Mouse (Mus musculus) cerebellum, adult 2 months (tissue): ENCODE results near the gene Elovl2.

Experiments used
- CTCF ChIP-seq: fragments of 200-500 bp; IDR thresholded peaks from 2 replicates; pipeline ENCODE4 v1.5.1; 2011; ENCODE audit warnings: low read depth, mild to moderate bottlenecking, control low read depth, low read length, moderate library complexity, borderline replicate concordance; ENCODE audit not compliant: insufficient read depth
- POLR2A ChIP-seq: fragments of 200-500 bp; IDR thresholded peaks from 2 replicates; pipeline ENCODE4 v1.6.1; 2011; ENCODE audit warnings: low read length, control low read depth, borderline replicate concordance; ENCODE audit not compliant: insufficient read depth

DNA sequence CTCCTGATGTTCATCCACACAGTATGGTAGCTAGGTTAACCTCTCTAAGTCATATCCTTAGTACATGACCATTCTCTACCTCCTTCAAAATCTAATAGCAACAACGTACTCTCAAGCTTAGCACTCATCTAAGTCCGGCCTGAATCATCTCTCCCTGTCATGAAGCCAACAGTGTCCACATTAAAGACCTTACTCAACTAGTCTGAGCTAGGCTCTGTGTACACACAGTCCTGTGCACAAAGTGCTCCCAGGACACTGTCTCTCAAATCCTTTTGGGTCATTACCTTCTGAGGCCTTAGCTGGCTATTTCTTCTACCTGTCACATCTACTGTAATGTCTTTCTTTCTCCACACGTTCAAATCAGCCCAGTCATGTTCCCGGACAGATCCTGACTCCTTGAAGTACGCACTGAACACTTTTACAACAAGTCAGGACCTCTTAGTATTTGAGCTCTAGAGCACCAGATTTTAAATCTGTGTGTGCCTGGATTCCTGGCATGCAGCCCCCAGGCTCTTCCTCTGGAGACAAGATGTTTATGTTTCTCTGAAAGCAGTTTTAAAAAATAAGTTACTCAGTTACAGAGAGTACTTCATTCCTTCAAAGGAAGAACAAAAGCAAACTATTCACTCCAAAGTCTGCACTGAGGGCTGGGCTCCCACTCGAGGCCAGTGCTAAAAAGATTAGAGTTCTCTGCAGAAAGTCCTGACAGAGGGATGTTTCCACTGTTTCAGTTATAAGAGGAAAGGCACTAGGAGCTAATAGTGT is 7.5 kb downstream of the Elovl2 start:
- no peak for TF ChIP-seq CTCF
- no peak for TF ChIP-seq POLR2A
